Mouse (Mus musculus) midbrain, postnatal 0 days (tissue): Measurements from ENCODE around the gene Gpr179. TPM values are rescaled to one million over a fixed set of nuclear protein-coding genes. Genes with fewer than 3 reads are reported as not detected.

Source experiments
- ATAC-seq: fragments of 200-750 bp; cut with Nextera tagmentation; 2 replicates; pipeline ENCODE4 v1.8.0; 2017; ENCODE audit warnings: moderate number of reproducible peaks, mild to moderate bottlenecking, moderate TSS enrichment, moderate library complexity; ENCODE audit not compliant: low FRiP score
- DNase-seq: peaks from one replicate; pipeline ENCODE4 v3.0.0-alpha.2; 2015; ENCODE audit warnings: low spot score
- H3K27ac ChIP-seq: fragments of 300-500 bp; sonication (generic); 2 replicates; pipeline ENCODE4 v1.5.1; 2014; ENCODE audit warnings: low read depth, mild to moderate bottlenecking, low read length, mixed read lengths
- H3K27me3 ChIP-seq: fragments of 300-500 bp; sonication (generic); 2 replicates; pipeline ENCODE4 v1.6.1; 2014; ENCODE audit warnings: low read length, control low read depth, mixed read lengths; ENCODE audit not compliant: insufficient read depth
- H3K36me3 ChIP-seq: fragments of 300-500 bp; sonication (generic); 2 replicates; pipeline ENCODE4 v1.6.1; 2014; ENCODE audit warnings: low read length, control low read depth, mixed read lengths; ENCODE audit not compliant: insufficient read depth
- H3K4me1 ChIP-seq: fragments of 300-500 bp; sonication (generic); 2 replicates; pipeline ENCODE4 v1.6.1; 2014; ENCODE audit warnings: mild to moderate bottlenecking, control low read depth, antibody characterized with exemption, low read length, mixed read lengths; ENCODE audit not compliant: insufficient read depth
- H3K4me2 ChIP-seq: fragments of 300-500 bp; sonication (generic); 2 replicates; pipeline ENCODE4 v1.6.1; 2014; ENCODE audit warnings: low read depth, mild to moderate bottlenecking, low read length, mixed read lengths; ENCODE audit not compliant: poor library complexity, severe bottlenecking
- H3K4me3 ChIP-seq: fragments of 300-500 bp; sonication (generic); 2 replicates; pipeline ENCODE4 v1.5.1; 2014; ENCODE audit warnings: low read depth, mild to moderate bottlenecking, low read length, moderate library complexity
- H3K9ac ChIP-seq: fragments of 300-500 bp; sonication (generic); replicated peaks from 2 replicates; pipeline ENCODE4 v1.6.1; 2014; ENCODE audit warnings: mild to moderate bottlenecking, low read length, moderate library complexity, mixed read lengths; ENCODE audit not compliant: poor library complexity, severe bottlenecking
- H3K9me3 ChIP-seq: fragments of 300-500 bp; sonication (generic); 2 replicates; pipeline ENCODE4 v1.6.1; 2016; ENCODE audit warnings: low read length, control low read depth
- CTCF ChIP-seq: IDR thresholded peaks from 2 replicates; pipeline ENCODE4 v1.5.1; 2016; ENCODE audit warnings: antibody characterized with exemption, mild to moderate bottlenecking
- WGBS: fragments of 180-500 bp; shearing (Covaris S2); extraction: QIAGEN DNeasy Blood & Tissue Kit; methylation state at CpG from one replicate; pipeline ENCODE4 v1.1.7; 2014; 5-methylcytosine and 5-hydroxymethylcytosine counted together
- polyA plus RNA-seq: library from polyadenylated mRNA; unstranded; fragments of >200 nt; fragmentation: Nextera tagmentation; extraction: Ambion mirVana; gene quantifications from 2 replicates; pipeline ENCODE4 v1.2.1, GENCODE M21; 2015
- total RNA-seq: library from RNA; depleted of rRNA; stranded (reverse); fragments of >200 nt; gene quantifications from 2 replicates; pipeline ENCODE4 v1.2.3, GENCODE M21; 2014

The Gpr179 gene
- total and polyA plus RNA-seq, 2 experiments from 2014 or later = 0.71 to 0.78 TPM

GRCm38 (mm10) chr11:97372159-97372864 lies 20.4 kb upstream of the Gpr179 start:
- Histone ChIP-seq H3K27me3 (no peaks in the 10 kb centered on the region), H3K4me2 (no peak overlapping the region), H3K4me1 (no peaks in the 10 kb centered on the region), H3K9ac (no peak overlapping the region), H3K4me3 (no peak overlapping the region), H3K9me3 (no peaks in the 10 kb centered on the region), H3K36me3 (peaks cover 28% of the 10 kb centered on the region), H3K27ac (no peak overlapping the region)
- 88% methylated on average over 6 of the region's 6 CpGs for WGBS
- DNase-seq (no peak), ATAC-seq (no peak)
- no peak for TF ChIP-seq CTCF

GRCm38 (mm10) chr11:97370329-97371091 lies 18.6 kb upstream of the Gpr179 start:
- 74% methylated on average over 7 of the region's 7 CpGs for WGBS
- peak; percentile 80 for DNase-seq
- peaks cover 4% of the 10 kb centered on the region for H3K4me1 ChIP-seq
- H3K36me3 ChIP-seq = peaks cover 16% of the 10 kb centered on the region; the same call in 1 of the 2 replicates
- H3K4me3 ChIP-seq = no peak overlapping the region
- no peak for ATAC-seq
- no peak overlapping the region for H3K4me2 ChIP-seq
- H3K9me3 ChIP-seq = no peaks in the 10 kb centered on the region
- no peak for TF ChIP-seq CTCF
- no peak overlapping the region for H3K9ac ChIP-seq
- H3K27ac ChIP-seq = no peak overlapping the region
- H3K27me3 ChIP-seq = no peaks in the 10 kb centered on the region

- DNase-seq (no peak), ATAC-seq (no peak)
- Histone ChIP-seq H3K4me3 (no peak overlapping the region), H3K27ac (no peak overlapping the region), H3K9ac (no peak overlapping the region), H3K4me2 (no peak overlapping the region), H3K36me3 (0 out of 2 replicates have a peak, but pooled peaks cover 4% of the 10 kb centered on the region), H3K27me3 (no peaks in the 10 kb centered on the region), H3K4me1 (peaks cover 13% of the 10 kb centered on the region), H3K9me3 (no peaks in the 10 kb centered on the region)
- 72% methylated on average over 5 of the region's 5 CpGs for WGBS
- no peak for TF ChIP-seq CTCF
Observed at GRCm38 (mm10) chr11:97368501-97368900, 16.6 kb upstream of the Gpr179 start.

- TF ChIP-seq CTCF = no peak
- Histone ChIP-seq H3K9me3 (no peaks in the 10 kb centered on the region), H3K27me3 (no peaks in the 10 kb centered on the region), H3K27ac (no peak overlapping the region), H3K4me1 (peaks cover 13% of the 10 kb centered on the region), H3K4me3 (peak overlapping the region; percentile 96; the same call in 1 of the 2 replicates), H3K36me3 (no peaks in the 10 kb centered on the region), H3K9ac (no peak overlapping the region), H3K4me2 (peak overlapping the region; percentile 95)
- ATAC-seq = no peak
- no peak for DNase-seq
- WGBS = 57% methylated on average over 1 of the region's 1 CpGs
Observed at GRCm38 (mm10) chr11:97365556-97365955, 13.7 kb upstream of the Gpr179 start.

- no peak for DNase-seq
- Histone ChIP-seq H3K27me3 (no peaks in the 10 kb centered on the region), H3K27ac (0 out of 2 replicates have a peak overlapping the region, but pooled peaks have one; percentile 83), H3K4me3 (peak overlapping the region; percentile 96), H3K9ac (peak overlapping the region; percentile 98), H3K4me1 (peaks cover 13% of the 10 kb centered on the region), H3K9me3 (no peaks in the 10 kb centered on the region), H3K36me3 (no peaks in the 10 kb centered on the region), H3K4me2 (peak overlapping the region; percentile 95)
- ATAC-seq = no peak
- 0% methylated on average over 7 of the region's 7 CpGs for WGBS
- no peak for TF ChIP-seq CTCF
Observed at GRCm38 (mm10) chr11:97363644-97363995, 11.7 kb upstream of the Gpr179 start.
